Mouse (Mus musculus): Measurements from ENCODE around the gene Foxred2.

DNA sequence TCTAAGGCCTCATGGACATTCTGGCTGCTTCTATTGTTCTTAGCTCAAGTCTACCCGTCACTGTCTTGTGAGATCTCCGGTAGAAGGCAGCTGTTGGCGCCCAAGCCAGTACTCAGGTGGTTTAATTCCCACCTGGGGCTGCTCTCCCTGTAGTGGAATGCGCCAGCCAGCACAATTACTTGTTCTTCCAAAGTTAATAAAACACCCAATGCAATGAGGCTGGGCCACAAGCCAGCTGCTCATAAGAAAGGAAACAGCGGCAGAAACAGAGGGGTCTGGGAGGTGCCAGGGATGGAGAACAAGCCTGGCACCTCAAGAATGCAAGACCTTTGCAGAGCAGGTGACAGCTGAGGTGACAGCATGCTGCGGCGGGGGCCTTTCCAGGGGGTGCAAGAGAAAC, 7.5 kb downstream of the Foxred2 start:
- TF ChIP-seq ZNF384 (IDR thresholded peaks at IDR 0.05; ENCODE audit: low read depth, low read length) = no peak
- TF ChIP-seq MAFK (IDR thresholded peaks at IDR 0.05; ENCODE audit: insufficient read depth, low read depth, low read length) = no peak
- no peak for TF ChIP-seq HCFC1 (IDR thresholded peaks at IDR 0.05; ENCODE audit: borderline replicate concordance, insufficient read depth, low read length)
- no peak for TF ChIP-seq CHD2 (IDR thresholded peaks at IDR 0.05; ENCODE audit: low read depth, low read length)

All from ES-E14 (cell line).